Mouse (Mus musculus) retina, embryonic 14.5 days (tissue): ENCODE measurements around the gene Nav3.
A peak's percentile ranks its signal among the peaks of the same experiment; 100 is the strongest.

Experiments
- DNase-seq: peaks from one replicate; pipeline ENCODE4 v3.0.0-alpha.2; 2015; ENCODE audit warnings: low spot score

The Nav3 gene

DNA sequence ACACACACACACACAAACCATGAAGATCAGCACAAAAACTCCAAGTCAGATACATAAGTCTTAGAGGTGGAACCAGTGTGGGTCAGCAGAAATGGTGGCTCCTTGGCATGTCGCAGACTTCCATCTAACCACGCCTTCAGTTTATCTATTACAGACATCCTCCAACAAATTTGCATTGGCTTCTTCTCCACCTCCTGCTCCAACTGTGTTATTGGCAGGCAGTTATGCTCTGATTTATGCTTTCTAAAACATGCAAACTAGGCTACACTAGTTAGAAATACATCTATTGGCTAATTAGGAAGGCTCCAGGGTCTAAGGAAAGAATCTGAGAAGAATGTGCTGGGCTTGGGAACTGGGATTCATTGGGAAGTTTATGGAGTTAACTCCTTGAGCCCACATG lies 75.2 kb downstream of the Nav3 start:
- DNase-seq: no peak

DNA sequence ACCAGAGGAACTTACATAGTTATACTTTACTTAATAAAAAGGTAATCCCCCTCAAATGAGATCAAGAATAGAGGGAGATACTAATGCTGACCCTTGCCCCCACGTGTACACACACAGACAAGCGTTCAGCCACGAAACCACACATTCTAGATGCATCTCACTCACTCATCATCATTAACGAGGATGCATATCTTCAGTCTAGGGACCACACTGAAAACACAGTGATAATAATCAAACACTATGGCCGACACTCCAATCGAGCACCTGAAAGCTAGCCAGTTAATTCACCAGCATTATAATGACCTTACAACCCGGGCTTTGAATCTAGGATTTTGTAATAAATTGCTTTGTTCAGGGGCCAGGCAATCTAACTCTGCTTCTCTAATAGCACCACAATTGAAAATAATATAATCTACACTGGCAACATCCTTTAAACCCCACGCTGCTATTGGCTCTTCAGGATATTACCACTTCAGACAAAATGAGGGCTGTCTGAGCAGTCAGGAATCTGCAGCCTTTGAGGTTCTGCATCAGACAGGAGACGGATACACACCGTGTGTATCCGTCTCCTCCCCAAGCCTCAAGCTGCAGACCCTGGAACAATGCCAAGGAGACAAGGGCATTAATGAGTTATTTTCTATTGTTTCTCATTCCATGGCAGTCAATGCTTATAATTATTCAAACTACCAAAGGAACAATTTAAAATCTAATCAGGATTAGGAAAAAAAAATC lies 83.1 kb downstream of the Nav3 start:
- peak; percentile 35 for DNase-seq

DNA sequence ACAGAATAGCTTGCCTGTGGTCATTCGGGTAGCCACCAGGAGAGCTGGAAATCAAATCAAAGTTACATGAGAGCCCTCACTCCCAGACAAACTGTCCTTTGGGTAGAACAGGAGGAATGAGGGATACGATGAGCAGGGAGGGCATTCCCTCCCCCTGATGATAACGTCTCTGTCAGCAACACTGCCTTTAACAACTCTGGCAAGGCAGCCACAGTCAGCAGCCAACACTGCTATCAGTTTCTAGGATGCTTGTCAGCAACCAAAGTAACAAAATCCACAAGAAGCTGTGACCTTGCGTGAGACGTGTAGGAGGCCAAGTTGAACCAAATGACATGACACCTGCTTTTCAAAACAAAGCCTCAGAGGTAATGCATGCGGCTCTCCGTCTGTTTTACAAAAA lies 103.9 kb downstream of the Nav3 start:
- DNase-seq: no peak

DNA sequence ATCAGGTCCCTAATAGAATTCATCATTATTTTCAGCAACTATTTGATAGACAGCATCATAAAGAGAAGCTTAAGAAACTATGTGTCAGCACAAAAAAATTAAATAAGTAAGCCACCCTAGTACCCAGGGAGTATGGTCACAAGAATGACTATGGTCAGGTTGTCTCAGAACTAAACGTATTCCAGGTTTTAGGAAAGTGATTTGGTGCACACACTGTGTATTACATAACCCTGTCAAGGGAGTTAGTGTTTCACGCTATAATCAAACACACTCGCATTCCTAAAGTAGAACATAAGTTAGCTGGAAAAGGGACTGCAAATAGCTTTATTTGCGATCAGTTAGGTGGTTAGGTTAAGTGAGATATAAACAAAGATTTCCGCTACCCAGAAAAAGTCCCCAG lies 126.0 kb downstream of the Nav3 start:
- no peak for DNase-seq

DNA sequence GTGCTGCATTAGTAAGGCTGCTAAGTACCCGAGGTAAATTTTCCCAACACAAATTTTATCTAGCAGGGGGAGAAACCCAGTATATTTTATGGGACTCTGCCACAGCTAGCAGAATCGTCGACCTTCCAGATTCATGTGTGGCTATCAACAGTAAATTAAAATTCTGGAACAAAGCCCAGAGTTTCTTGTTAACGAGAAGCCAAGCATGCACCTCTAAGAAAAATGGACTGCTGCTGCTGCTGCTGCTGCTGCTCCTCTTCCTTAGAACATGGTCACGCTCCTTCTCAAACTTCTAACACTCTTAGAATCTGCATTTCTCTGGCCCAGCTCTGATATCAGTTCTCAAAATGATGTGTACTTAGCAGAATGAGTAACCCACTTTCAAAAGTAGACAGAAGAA lies 126.4 kb downstream of the Nav3 start:
- DNase-seq: no peak

DNA sequence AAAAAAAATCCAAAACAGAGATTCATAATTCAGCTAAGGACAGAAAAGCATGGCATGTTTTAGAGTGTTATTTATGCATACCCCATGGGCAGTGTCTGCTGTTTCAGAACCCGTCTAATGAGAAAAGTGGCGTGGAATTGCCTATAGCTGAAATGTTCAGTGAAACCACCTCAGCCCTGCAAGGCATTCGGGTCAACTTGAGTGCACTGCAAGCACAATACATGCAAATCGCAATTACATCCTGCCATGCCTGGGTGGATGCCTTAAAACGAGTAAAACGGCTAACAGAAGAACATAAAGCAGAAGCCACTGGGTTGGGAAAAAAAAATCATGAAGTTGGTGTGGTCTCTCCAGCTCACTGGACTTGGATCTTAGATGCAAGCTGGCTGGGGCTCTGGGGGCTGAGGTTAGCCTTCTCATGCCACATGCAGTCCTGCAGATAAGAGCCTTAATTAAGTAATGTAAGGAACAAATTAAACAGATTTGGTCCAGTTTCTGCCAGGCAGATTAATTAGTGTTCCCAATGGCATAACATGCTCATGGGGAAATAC lies 133.8 kb downstream of the Nav3 start:
- peak; percentile 15 for DNase-seq

DNA sequence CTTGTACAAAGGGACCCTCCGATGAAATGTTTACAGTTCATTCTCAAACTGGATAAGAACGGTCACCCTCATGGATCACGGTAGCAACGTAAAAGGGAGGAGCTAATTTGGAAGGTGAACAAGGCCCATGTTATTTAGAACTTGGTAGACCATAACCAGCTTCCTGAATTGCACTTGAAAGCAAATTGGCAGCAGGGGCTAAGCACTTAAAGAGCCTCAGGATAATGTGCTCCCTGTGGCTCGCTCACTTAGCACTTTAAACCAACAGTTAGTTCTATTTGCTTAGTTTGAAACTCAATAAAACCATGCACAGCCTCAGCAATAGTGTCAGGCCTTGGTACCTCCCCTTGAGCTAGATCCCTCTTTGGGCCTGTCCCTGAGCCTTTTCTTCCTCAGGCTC lies 138.7 kb downstream of the Nav3 start:
- no peak for DNase-seq

DNA sequence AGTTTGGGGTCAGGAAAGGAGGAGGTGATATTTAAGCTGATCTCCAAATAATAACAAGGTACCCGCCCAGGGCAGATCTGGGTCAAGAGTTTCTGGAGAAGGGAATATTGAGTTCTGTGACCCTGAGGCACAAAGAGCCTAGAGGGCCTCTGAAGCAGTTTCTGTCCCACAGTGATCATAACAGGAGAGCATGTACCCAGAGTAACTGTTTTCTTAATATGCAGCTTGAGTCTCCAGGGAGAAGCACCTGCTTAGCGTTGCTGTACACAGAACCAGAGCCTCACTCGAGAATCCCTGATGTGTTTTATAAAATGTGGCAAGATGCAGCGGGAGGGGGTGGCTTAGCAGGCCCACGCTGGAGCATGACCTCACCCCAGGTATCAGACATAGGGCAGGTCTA lies 141.5 kb downstream of the Nav3 start:
- DNase-seq: no peak

DNA sequence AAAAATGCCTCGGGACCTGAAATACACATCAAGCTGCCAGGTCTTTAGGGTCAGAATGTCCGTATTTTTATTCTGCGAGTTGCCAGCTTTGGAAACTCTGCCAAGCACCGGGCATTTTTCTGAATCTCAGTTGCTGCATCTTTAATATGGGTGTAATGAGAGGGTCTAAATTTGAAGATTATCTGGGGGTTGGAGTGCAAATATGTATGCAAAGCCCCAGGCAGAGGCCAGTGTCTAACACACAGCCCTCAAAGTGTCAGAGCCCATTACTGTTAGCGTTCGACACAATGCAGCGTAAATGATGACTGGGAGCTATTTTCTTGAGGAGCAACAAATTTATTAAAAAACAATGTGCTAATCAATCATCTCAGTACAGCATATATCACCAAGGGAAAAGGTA lies 142.0 kb downstream of the Nav3 start:
- DNase-seq: peak; percentile 57

DNA sequence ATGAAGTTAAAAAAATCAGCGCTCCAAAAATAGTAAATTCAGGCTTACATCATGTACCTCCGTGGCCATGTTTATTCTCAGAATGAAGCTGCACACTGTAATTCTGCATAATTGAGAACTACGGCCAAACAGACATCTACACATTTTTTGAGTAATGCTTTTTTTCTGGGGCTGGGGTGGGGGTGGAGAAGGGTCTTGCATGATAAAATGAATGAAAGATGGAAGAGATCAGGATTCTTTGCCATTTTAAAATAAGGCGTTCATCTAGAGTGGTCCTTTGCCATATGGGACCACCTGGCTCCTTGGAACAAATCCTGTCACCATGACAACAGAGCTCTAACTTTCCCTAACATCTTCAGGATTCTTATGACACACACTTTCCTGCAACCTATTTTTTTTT lies 146.5 kb downstream of the Nav3 start:
- DNase-seq: no peak

DNA sequence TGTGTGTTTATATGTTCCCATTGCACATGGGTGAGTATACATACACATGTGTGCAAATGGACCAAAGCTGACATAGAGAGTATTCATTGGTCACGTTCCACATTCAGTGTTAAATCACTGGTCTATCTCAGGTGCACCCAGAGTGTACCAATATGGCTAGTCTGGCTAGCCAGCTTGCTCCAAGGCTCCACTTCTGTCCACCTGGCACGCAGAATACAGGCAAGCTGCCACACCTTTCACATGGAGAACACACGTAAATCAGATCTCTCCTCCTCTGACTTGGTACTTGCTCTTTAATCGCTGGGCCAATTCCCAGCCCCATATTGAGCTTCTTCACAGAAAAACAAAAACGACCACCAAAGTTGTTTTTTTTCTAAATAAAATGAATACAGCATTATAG lies 150.4 kb downstream of the Nav3 start:
- DNase-seq: no peak

DNA sequence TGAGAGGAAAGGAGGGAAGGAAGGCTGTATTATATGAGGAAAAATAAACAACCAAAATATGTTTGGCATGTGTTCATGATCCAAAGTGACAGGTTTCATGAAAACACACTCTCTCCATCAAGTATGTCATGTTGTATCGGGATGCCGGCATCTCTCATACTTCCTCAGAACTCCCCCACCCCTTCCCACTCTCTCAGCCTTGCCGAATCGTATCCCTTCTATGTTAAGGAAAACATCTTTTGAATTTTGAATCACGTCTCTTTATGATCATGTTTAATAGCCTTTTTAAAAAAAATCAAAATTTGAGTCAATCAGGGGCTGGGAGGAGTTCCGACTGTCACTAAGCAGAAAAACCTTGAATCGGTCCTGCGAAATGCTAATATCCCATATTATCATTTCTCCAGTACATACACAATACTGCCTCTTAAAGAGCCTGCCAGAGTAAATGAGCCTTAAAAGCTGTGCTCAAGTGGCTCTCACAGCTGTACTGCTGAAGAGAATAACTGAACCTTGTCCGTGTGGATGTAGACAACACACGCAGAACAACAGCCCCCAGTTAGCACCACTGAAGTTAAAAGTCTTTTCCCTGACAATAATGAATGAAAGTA lies 165.9 kb downstream of the Nav3 start:
- no peak for DNase-seq

DNA sequence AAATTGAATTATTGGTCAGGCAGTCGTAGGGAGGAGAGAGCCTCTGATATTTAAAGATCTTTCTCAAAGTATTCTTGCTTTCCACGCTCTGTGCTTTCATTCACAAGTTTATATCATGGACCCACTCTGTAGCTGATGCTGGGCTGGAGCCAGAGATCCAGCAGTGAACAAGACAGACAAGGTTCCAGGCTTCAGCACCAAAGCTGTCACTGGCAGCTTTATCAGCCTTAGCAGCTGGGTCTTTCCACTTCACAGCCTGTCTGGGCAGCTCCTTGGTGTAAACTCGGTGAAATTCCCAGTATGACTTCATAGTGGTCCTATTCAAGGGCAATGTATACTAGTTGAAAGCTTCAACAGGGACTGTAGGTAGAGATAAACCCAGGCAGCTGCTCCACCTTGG lies 172.1 kb downstream of the Nav3 start:
- no peak for DNase-seq

DNA sequence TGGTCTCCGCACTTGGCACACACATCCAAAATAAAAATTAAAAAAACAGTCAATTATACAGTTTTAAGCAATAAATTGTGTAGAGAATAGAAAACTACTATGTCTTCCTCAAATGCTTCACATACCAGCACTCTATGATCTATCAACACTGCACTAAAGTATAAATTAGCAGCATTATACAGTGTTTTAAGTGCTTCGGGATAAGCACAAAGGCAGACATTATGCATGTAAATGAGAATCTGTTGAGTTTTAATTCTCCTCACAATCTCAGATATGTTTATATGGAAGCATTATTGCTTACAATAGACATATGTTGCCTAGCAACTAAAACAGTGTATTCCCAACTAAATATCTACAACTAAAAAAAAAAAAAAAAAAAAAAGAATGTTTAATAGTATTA lies 183.2 kb downstream of the Nav3 start:
- DNase-seq: no peak

DNA sequence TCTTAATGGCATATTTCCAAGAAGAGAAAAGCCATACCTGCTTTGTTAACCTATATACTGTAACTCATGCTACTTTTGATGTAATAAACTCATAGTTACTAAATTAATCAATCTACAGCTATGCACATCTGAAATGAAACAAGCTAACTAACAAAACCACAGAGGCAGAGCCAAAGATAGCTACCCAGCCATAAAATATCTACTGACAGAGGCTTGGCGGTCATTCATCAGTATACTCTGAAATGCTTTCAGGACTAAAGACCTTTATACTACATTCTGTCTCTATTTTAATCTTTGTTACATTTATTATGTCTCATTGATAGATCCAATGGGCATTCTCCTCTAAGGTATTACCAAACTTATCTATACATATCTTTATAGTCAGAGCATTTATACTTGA lies 185.4 kb downstream of the Nav3 start:
- no peak for DNase-seq

DNA sequence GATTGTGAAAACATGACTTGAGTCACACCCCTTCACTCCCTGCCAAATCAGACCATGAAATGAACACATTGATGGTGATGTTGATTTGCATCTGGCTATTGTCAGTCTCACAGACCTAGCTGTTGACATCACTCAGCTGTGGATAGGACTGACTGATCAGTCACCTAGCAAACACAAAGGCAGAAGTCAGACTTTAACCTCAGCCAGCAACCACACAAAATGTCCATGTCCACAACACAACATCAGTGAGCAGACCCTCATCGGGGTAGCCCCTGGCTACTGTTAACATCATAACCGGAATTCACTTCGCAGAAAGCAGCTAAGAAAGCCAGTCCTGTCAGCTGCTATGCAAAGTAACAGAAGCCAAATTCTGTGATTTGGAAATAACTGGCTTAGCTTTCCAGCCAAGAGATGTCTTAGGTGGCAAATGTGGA lies 213.9 kb downstream of the Nav3 start:
- peak; percentile 43 for DNase-seq

DNA sequence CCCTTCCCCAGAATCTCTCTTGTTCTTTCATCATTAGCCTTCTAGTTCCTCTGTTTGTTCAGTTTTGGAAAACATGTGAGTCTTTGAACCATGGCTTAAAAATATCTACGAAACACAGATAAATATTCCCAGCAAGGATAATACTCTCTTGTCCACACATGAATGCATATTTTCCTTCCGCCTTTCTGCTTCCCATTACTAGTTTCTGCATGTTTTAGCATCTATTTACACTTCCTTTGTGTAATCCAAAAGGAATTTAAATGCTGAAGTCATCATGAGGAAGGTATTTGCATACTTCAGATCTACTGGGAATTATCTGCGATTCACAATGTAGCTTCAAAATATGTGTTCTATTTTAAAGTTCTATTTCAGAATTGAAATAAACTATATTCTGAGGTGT lies 215.3 kb downstream of the Nav3 start:
- peak; percentile 9 for DNase-seq

DNA sequence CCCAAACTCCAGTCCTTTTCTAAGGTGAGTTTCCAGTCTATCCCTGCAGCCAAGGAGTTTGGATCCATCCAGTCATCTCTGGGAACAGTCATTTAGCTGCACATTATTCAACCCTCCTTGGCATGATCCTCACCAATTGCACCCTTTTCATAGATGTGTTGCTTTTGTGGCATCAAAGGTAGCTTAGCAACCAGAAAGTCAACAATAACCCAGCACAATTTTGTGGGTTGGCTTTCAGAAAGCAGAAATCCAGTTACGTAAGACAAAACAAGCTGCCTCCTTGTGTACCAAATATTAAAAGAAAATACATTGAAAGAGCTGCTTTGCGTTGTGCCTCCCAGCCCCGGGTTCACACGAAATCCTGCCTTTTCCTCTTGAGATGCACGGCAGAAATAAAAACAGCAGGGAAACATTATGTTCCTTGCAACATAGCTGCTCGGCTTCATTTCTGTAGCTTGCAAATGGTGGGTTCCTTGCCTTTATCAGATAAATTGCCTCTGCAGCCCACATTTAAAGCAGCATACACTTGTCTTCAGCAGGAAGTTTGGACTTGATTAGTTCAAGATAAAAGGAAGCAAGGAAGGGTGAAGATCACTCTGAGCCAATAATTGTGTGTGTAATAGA lies 222.6 kb downstream of the Nav3 start:
- no peak for DNase-seq

DNA sequence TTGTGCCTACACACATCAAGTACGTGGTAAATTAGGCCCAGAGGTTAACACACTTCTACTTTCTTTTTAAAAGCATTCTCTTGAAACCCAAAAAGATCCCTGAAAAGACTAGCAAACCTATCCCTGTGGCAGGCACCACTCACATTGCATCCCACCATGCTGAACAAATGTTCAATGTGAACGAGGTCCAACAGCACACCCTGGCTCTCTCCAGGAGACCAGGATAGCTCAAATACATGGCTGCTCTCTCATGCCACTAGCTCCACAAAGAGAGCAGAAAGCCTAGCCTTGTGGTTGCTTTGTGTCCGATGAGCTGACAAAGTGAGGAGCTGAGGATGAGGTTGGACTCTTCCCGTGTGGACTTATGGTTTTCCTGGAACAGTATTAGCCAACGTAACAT lies 249.6 kb downstream of the Nav3 start:
- no peak for DNase-seq

DNA sequence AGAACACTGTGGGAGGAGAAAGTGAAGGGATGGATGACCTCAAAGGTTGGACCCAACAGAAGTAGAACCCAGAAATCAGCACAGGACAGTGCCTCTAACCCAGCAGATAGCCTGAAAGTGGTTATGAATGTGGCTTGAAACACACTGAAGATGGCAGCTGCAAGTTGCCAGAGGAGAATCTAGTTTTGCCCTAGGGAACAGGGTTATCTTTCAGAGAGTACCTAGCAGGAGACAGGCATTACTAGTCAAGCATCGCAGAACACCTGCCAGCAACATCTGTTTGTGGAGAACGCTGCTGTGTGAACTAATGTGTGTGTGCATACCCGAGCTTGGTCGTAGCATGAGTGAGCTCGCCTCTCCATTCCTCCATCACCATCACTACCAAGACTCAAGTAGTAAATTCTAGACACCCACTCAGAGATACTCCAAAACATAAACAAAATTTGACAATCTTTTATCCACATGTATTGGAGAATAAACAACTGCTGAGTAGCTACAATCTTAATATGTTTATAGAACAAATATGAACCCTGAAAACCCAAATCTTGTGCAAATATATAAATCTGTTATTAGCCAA lies 251.8 kb downstream of the Nav3 start:
- DNase-seq: no peak

DNA sequence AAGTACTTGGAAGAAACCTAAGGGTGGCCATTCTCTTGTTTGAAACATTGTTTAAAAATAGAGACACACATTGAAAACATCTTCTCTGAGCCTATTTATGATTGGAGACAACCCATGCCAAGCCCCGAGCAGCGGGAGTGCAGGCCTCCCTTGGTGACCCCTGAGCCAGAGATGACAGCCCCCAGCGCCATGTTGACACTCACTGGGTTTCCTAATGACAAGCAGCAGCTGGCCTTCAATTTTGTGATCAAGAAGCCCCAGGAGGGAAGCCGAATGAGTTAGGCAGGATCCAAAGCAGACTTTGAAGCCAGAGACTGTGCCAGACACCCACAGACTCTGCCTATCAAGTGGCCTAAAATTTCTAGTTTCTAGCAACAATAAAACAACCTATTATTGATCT lies 263.1 kb downstream of the Nav3 start:
- peak; percentile 11 for DNase-seq

DNA sequence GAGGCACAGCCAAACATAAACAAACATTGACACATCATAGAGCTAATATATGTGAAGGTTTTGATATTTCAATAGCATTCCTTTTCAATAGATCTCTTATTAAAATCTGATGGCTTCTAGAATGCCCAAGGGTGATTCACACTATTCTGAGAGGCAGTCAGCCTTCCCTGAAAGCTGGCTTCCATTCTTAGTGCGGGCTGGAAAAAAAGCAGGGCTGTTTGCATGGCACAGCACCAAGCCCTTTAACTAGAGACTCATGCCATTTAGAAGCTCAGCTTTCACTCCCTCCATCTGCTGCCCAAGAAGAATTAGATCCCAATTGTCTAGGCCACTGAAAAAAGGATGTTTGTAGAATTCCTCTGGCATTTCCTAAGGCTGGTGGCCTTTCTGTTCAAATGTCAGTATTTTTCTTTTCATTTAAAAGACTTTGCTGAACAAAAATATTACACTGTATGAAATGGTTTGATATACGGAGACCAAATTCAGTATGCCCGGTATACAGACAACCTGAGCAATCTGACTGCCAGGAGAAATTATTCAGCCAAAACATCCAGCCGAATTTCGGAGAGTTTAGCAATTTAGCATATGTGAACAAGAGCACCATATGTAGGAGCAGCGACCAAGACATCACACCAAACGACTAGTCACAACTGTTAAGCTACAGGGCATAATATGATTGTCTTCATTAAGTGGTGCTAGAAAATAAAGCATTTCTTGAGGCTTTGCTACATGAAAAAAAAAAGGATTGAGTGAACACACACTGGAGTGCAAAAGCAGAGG lies 263.8 kb downstream of the Nav3 start:
- DNase-seq: no peak
